Mouse (Mus musculus) thymus, adult 2 months (tissue): ENCODE results near the gene Idi1. TPM values are rescaled to one million over a fixed set of nuclear protein-coding genes. Genes with fewer than 3 reads are reported as not detected.
A peak's percentile ranks its signal among the peaks of the same experiment; 100 is the strongest.
"Not testable (repeated sequence)": the region's sequence is repeated elsewhere in the genome, so short reads cannot be mapped to it uniquely, and the experiment has no call there.

Source experiments
- DNase-seq: peaks from one replicate; pipeline ENCODE4 v3.0.0; 2021
- H3K27ac ChIP-seq: fragments of 200-500 bp; 2 replicates; pipeline ENCODE4 v1.5.1; 2012; ENCODE audit warnings: low read length, control low read depth; ENCODE audit not compliant: control insufficient read depth, insufficient read depth
- H3K27me3 ChIP-seq: fragments of 200-500 bp; 2 replicates; pipeline ENCODE4 v1.6.1; 2012; ENCODE audit warnings: mild to moderate bottlenecking, low read length, moderate library complexity, mixed read lengths; ENCODE audit not compliant: control insufficient read depth, insufficient read depth
- H3K36me3 ChIP-seq: fragments of 200-500 bp; 2 replicates; pipeline ENCODE4 v1.6.1; 2012; ENCODE audit warnings: mild to moderate bottlenecking, low read length, moderate library complexity; ENCODE audit not compliant: control insufficient read depth, insufficient read depth
- H3K4me1 ChIP-seq: fragments of 200-500 bp; replicated peaks from 2 replicates; pipeline ENCODE4 v1.6.1; 2012; ENCODE audit warnings: low read length; ENCODE audit not compliant: control insufficient read depth, insufficient read depth
- H3K4me3 ChIP-seq: fragments of 200-500 bp; 2 replicates; pipeline ENCODE4 v1.5.1; 2012; ENCODE audit warnings: mild to moderate bottlenecking, low read length, control low read depth, moderate library complexity; ENCODE audit not compliant: control insufficient read depth, insufficient read depth
- CTCF ChIP-seq: fragments of 200-500 bp; IDR thresholded peaks from 2 replicates; pipeline ENCODE4 v1.5.1; 2012; ENCODE audit warnings: mild to moderate bottlenecking, control low read depth, low read length, moderate library complexity, borderline replicate concordance; ENCODE audit not compliant: control insufficient read depth, poor library complexity, insufficient read depth; ENCODE audit errors: extremely low read depth
- POLR2A ChIP-seq: fragments of 200-500 bp; IDR thresholded peaks from 2 replicates; pipeline ENCODE4 v1.6.1; 2012; ENCODE audit warnings: mild to moderate bottlenecking, low read length, control low read depth, moderate library complexity; ENCODE audit not compliant: control insufficient read depth, poor library complexity, insufficient read depth; ENCODE audit errors: extremely low read depth
- WGBS: fragments of 180-500 bp; shearing (Covaris S2); methylation state at CpG from one replicate; pipeline ENCODE4 v1.1.7; 2018; 5-methylcytosine and 5-hydroxymethylcytosine counted together
- polyA plus RNA-seq: library from polyadenylated mRNA; depleted of rRNA; stranded (reverse); fragments of >200 nt; gene quantifications from 2 replicates; pipeline ENCODE4 v1.2.3, GENCODE M21; 2012; rRNA removed

The Idi1 gene
- polyA plus RNA-seq = 11.3 and 12.7 TPM in 2 replicates

- Histone ChIP-seq H3K27me3 (no peaks in the 10 kb centered on the region), H3K27ac (peak within 1 kb of the TSS; percentile 16), H3K36me3 (no peaks in the 10 kb centered on the region), H3K4me1 (no peaks in the 10 kb centered on the region), H3K4me3 (peak within 1 kb of the TSS; percentile 59)
- DNase-seq = peak; percentile 97
- TF ChIP-seq CTCF (peak; percentile 37; the same call in 1 of the 2 replicates), POLR2A (peak; percentile 65)
- under 1% methylated on average over 46 of the region's 46 CpGs for WGBS
Measured at GRCm38 (mm10) chr13:8885445-8886184, at the start of gene Idi1. Idi1 (plus strand) TSS chr13:8885501.

- H3K27ac ChIP-seq = no peak overlapping the region
- no peak overlapping the region for H3K4me3 ChIP-seq
- 93% methylated on average over 3 of the region's 3 CpGs for WGBS
- DNase-seq = no peak
- H3K4me1 ChIP-seq = no peaks in the 10 kb centered on the region
- peaks cover 86% of the 10 kb centered on the region for H3K36me3 ChIP-seq
- H3K27me3 ChIP-seq = no peaks in the 10 kb centered on the region
- TF ChIP-seq CTCF (no peak), POLR2A (no peak)
Measured at GRCm38 (mm10) chr13:8838394-8838793, 46.9 kb upstream of the Idi1 start.

- no peaks in the 10 kb centered on the region for H3K4me1 ChIP-seq
- H3K27me3 ChIP-seq = no peaks in the 10 kb centered on the region
- H3K27ac ChIP-seq = no peak overlapping the region
- 92% methylated on average over 10 of the region's 10 CpGs for WGBS
- H3K36me3 ChIP-seq = peaks cover 86% of the 10 kb centered on the region
- no peak for TF ChIP-seq POLR2A
- TF ChIP-seq CTCF = no peak
- no peak overlapping the region for H3K4me3 ChIP-seq
- DNase-seq = no peak
Measured at GRCm38 (mm10) chr13:8839111-8839510, 46.2 kb upstream of the Idi1 start.

DNA sequence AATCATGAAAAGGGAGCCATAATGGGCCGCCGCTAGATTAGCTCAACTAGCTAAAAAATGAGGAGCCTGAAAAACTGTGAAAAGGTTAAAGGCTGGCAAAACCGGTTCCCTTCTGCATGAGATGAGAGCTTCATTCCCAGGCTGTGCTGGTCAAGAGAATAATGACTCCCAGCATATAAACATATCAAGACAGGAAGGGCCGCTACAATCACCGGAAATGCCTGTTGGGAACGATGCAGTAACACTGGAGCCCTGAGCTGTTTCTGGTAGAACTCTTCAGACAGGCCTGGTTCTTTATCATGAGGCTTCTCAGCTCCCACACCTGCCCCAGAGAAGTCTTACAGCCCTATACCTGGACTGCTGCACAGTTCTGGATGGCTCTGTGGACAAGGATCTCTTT is 45.4 kb upstream of the Idi1 start:
- peaks cover 81% of the 10 kb centered on the region for H3K36me3 ChIP-seq
- TF ChIP-seq CTCF (no peak), POLR2A (no peak)
- H3K27ac ChIP-seq = no peak overlapping the region
- no peaks in the 10 kb centered on the region for H3K4me1 ChIP-seq
- DNase-seq = no peak
- 91% methylated on average over 6 of the region's 6 CpGs for WGBS
- no peaks in the 10 kb centered on the region for H3K27me3 ChIP-seq
- H3K4me3 ChIP-seq = no peak overlapping the region

DNA sequence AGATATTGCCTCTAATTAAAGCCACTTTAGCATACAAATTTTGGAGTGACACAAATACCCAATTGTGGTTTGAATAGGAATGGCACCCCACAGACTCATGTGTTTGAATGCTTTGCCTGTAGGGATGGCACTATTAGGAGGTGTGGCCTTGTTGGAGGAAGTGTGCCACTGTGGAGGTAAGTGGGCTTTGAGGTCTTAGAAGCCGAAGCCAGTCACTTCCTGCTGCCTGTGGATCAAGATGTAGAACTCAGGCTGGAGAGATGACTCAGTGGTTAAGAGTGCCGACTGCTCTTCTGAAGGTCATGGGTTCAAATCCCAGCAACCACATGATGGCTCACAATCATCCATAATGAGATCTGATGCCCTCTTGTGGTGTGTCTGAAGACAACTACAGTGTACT is 44.4 kb upstream of the Idi1 start:
- no peak overlapping the region for H3K27ac ChIP-seq
- no peaks in the 10 kb centered on the region for H3K4me1 ChIP-seq
- no peak for TF ChIP-seq CTCF
- no peak for TF ChIP-seq POLR2A
- H3K27me3 ChIP-seq = no peaks in the 10 kb centered on the region
- 39% methylated on average over 2 of the region's 2 CpGs for WGBS
- no peak overlapping the region for H3K4me3 ChIP-seq
- H3K36me3 ChIP-seq = peaks cover 78% of the 10 kb centered on the region
- no peak for DNase-seq

GRCm38 (mm10) chr13:8841846-8842245 is 43.5 kb upstream of the Idi1 start:
- H3K27ac ChIP-seq, H3K4me3 ChIP-seq, H3K27me3 ChIP-seq, DNase-seq, H3K4me1 ChIP-seq: not testable (repeated sequence)
- H3K36me3 ChIP-seq = peaks cover 78% of the 10 kb centered on the region
- 96% methylated on average over 7 of the region's 7 CpGs for WGBS

DNA sequence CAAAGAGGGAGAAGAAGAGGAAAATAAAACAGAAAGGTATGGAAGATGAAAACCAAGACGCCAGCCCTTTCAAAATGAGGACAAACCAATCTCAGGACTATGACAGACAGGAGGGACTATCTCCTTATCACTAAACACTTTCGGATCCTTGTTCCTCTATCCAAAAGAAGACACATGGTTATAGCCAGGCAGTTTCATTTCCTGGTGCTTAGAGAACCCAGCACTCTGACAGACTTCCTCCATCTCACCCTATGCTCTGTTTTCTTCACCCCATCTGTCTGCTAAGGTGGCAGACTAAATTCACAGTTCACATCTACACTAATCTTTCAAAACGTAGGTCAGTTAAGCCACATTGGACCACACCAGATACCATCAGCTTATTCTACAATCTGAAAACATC is 43.0 kb upstream of the Idi1 start:
- WGBS = 92% methylated on average over 3 of the region's 3 CpGs
- H3K4me1 ChIP-seq = no peaks in the 10 kb centered on the region
- no peaks in the 10 kb centered on the region for H3K27me3 ChIP-seq
- no peak overlapping the region for H3K4me3 ChIP-seq
- no peak for TF ChIP-seq CTCF
- no peak for TF ChIP-seq POLR2A
- H3K36me3 ChIP-seq = peaks cover 83% of the 10 kb centered on the region
- no peak for DNase-seq
- H3K27ac ChIP-seq = no peak overlapping the region
